ENCODE assay signal across 15 mouse cellular contexts in genomic region chr8:110888860-110889259, GRCm38 (mm10). TPM values are rescaled to one million over a fixed set of nuclear protein-coding genes. Genes with fewer than 3 reads are reported as not detected.
DNase-seq lines count a peak whose midpoint lies in the region; ATAC-seq and TF ChIP-seq lines count a peak whose summit lies in the region.
"Had no signal": no experiment of that assay in that cellular context is flagged by ENCODE, and none has a peak within 500 bp of the region (broad histone marks: within the 10 kb centered on the region; RNA-seq: fewer than 3 reads in every experiment).

No protein-coding gene starts in this region.

- no peak for TF ChIP-seq EP300 in lung, postnatal 0 days (IDR thresholded peaks at IDR 0.05)

- H3K27me3 ChIP-seq in limb, embryonic 12.5 days, result no peaks in the 10 kb centered on the region
- no peaks in the 10 kb centered on the region for H3K27me3 ChIP-seq in limb, embryonic 10.5 days (ENCODE audit: low read depth, poor library complexity, severe bottlenecking)
- no peaks in the 10 kb centered on the region for H3K27me3 ChIP-seq in lung, postnatal 0 days (replicated peaks; ENCODE audit: insufficient read depth, low read length)
- H3K27me3 ChIP-seq: heart, embryonic 12.5 days; hindbrain, embryonic 15.5 days; kidney, embryonic 15.5 days had no signal

- peaks cover 84% of the 10 kb centered on the region for H3K36me3 ChIP-seq in limb, embryonic 12.5 days
- H3K36me3 ChIP-seq in limb, embryonic 10.5 days, result peaks cover 90% of the 10 kb centered on the region
- H3K36me3 ChIP-seq in lung, postnatal 0 days (ENCODE audit: insufficient read depth, low read length), result peaks cover 11% of the 10 kb centered on the region; the same call in 1 of the 2 replicates

- TF ChIP-seq CTCF in lung, postnatal 0 days (IDR thresholded peaks at IDR 0.05), result no peak

- no peak overlapping the region for H3K4me2 ChIP-seq in limb, embryonic 12.5 days
- H3K4me2 ChIP-seq in lung, postnatal 0 days (replicated peaks; ENCODE audit: low read depth, low read length), result no peak overlapping the region
- H3K4me2 ChIP-seq: heart, embryonic 12.5 days; hindbrain, embryonic 15.5 days; kidney, embryonic 15.5 days; liver, embryonic 11.5 days had no signal

- H3K4me1 ChIP-seq in limb, embryonic 12.5 days (replicated peaks), result no peaks in the 10 kb centered on the region
- H3K4me1 ChIP-seq in limb, embryonic 10.5 days, result no peaks in the 10 kb centered on the region
- H3K4me1 ChIP-seq in lung, postnatal 0 days (ENCODE audit: insufficient read depth, low read depth, low read length), result no peaks in the 10 kb centered on the region
- H3K4me1 ChIP-seq: hindbrain, embryonic 15.5 days; kidney, embryonic 15.5 days had no signal

- DNase-seq in limb, embryonic 10.5 days (ENCODE audit: low spot score), result no peak
- peak; percentile 77 to 80 for DNase-seq in cerebellum, adult 18-20 months
- DNase-seq in cerebellum, postnatal 36 days, result peak; percentile 79 to 81
- peak; percentile 34 for DNase-seq in skeletal muscle tissue, adult 2 months (ENCODE audit: low read depth, low spot score)
- no peak for DNase-seq in lung, postnatal 14 days
- DNase-seq in left cerebral cortex, adult 8-10 months (ENCODE audit: low spot score in 2 of 2), result no peak
- no peak for DNase-seq in lung, postnatal 0 days (ENCODE audit: low spot score)
- DNase-seq: lung, adult 2 months; midbrain, embryonic 14.5 days had no signal

- 0 out of 2 replicates have a peak overlapping the region, but pooled peaks have one; percentile 23 for H3K27ac ChIP-seq in limb, embryonic 12.5 days
- H3K27ac ChIP-seq in limb, embryonic 10.5 days, result no peak overlapping the region
- H3K27ac ChIP-seq in lung, postnatal 0 days (ENCODE audit: low read length), result no peak overlapping the region
- H3K27ac ChIP-seq: hindbrain, embryonic 15.5 days; kidney, embryonic 15.5 days had no signal

- no peak for ATAC-seq in limb, embryonic 12.5 days (ENCODE audit: insufficient number of reproducible peaks, insufficient read depth, low FRiP score, low TSS enrichment, low read depth)
- no peak for ATAC-seq in lung, postnatal 0 days
- ATAC-seq: intestine, embryonic 16.5 days had no signal

- no peaks in the 10 kb centered on the region for H3K9me3 ChIP-seq in limb, embryonic 12.5 days
- H3K9me3 ChIP-seq in limb, embryonic 10.5 days (replicated peaks), result no peaks in the 10 kb centered on the region
- H3K9me3 ChIP-seq in lung, postnatal 0 days (ENCODE audit: low read length), result no peaks in the 10 kb centered on the region
- H3K9me3 ChIP-seq: heart, embryonic 12.5 days; hindbrain, embryonic 15.5 days; kidney, embryonic 15.5 days had no signal

- no peak overlapping the region for H3K9ac ChIP-seq in limb, embryonic 12.5 days (replicated peaks)
- no peak overlapping the region for H3K9ac ChIP-seq in lung, postnatal 0 days (replicated peaks; ENCODE audit: low read depth)
- H3K9ac ChIP-seq: hindbrain, embryonic 15.5 days; kidney, embryonic 15.5 days had no signal

- H3K4me3 ChIP-seq in limb, embryonic 12.5 days (replicated peaks), result no peak overlapping the region
- H3K4me3 ChIP-seq in limb, embryonic 10.5 days, result no peak overlapping the region
- no peak overlapping the region for H3K4me3 ChIP-seq in lung, postnatal 0 days (ENCODE audit: low read depth, low read length)
- H3K4me3 ChIP-seq: heart, embryonic 12.5 days; hindbrain, embryonic 15.5 days; kidney, embryonic 15.5 days had no signal

- 87% methylated on average over 16 of the region's 16 CpGs for WGBS in limb, embryonic 12.5 days
- WGBS in limb, embryonic 10.5 days, result 90% methylated on average over 16 of the region's 16 CpGs
- WGBS in lung, postnatal 0 days, result 84% methylated on average over 16 of the region's 16 CpGs

RNA-seq across cellular contexts. Expression of gene Fuk, which starts 13.4 kb away (rescaled TPM):
- 17.9 and 20.3 TPM in 2 replicates for polyA plus RNA-seq in limb, embryonic 12.5 days (2016; fragmentation: Nextera tagmentation; extraction: Ambion mirVana)
- 15.9 and 17.8 TPM in 2 replicates for polyA plus RNA-seq in limb, embryonic 10.5 days (2016; fragmentation: Nextera tagmentation; extraction: Ambion mirVana)
- total RNA-seq in left cerebral cortex, adult 8-10 months (2022), result 10 to 100 TPM; 16.7 to 20.2 (median 19.4) TPM
- polyA plus RNA-seq in lung, postnatal 0 days (2015; fragmentation: Nextera tagmentation; extraction: Ambion mirVana), result 6.2 and 6.7 TPM in 2 replicates

RNA-seq across cellular contexts. Expression of gene St3gal2, which starts 30.9 kb away (rescaled TPM):
- 41.6 and 44.2 TPM in 2 replicates for polyA plus RNA-seq in limb, embryonic 12.5 days (2016; fragmentation: Nextera tagmentation; extraction: Ambion mirVana)
- 42.2 and 42.7 TPM in 2 replicates for polyA plus RNA-seq in limb, embryonic 10.5 days (2016; fragmentation: Nextera tagmentation; extraction: Ambion mirVana)
- total RNA-seq in left cerebral cortex, adult 8-10 months (2022), result 10 to 100 TPM; 87.8 to 95.6 (median 94.6) TPM
- 15.5 and 16.7 TPM in 2 replicates for polyA plus RNA-seq in lung, postnatal 0 days (2015; fragmentation: Nextera tagmentation; extraction: Ambion mirVana)

RNA-seq across cellular contexts. Expression of gene Sf3b3, which starts 42.3 kb away (rescaled TPM):
- polyA plus RNA-seq in limb, embryonic 12.5 days (2016; fragmentation: Nextera tagmentation; extraction: Ambion mirVana), result 207 and 211 TPM in 2 replicates
- 232 and 238 TPM in 2 replicates for polyA plus RNA-seq in limb, embryonic 10.5 days (2016; fragmentation: Nextera tagmentation; extraction: Ambion mirVana)
- total RNA-seq in left cerebral cortex, adult 8-10 months (2022), result 10 to 100 TPM; 58.6 to 66.2 (median 60.5) TPM
- polyA plus RNA-seq in lung, postnatal 0 days (2015; fragmentation: Nextera tagmentation; extraction: Ambion mirVana), result 41.1 and 45.3 TPM in 2 replicates

RNA-seq across cellular contexts. Expression of gene Cog4, which starts 42.5 kb away (rescaled TPM):
- 84.9 and 88.6 TPM in 2 replicates for polyA plus RNA-seq in limb, embryonic 12.5 days (2016; fragmentation: Nextera tagmentation; extraction: Ambion mirVana)
- 75.8 and 87.0 TPM in 2 replicates for polyA plus RNA-seq in limb, embryonic 10.5 days (2016; fragmentation: Nextera tagmentation; extraction: Ambion mirVana)
- 10 to 100 TPM; 50.2 to 56.8 (median 54.5) TPM for total RNA-seq in left cerebral cortex, adult 8-10 months (2022)
- polyA plus RNA-seq in lung, postnatal 0 days (2015; fragmentation: Nextera tagmentation; extraction: Ambion mirVana), result 43.3 and 46.4 TPM in 2 replicates

Comparison
In these comparisons a context has a peak if more than half of its experiments do, and no peak if none do; other contexts are left out.
1. DNase-seq: peak in cerebellum, adult 18-20 months (2 of 2), cerebellum, postnatal 36 days (2 of 2) and skeletal muscle tissue, adult 2 months (single experiment); none in limb, embryonic 10.5 days (single experiment), lung, postnatal 14 days (single experiment), left cerebral cortex, adult 8-10 months (0 of 2) and lung, postnatal 0 days (single experiment).